Mouse (Mus musculus) urinary bladder, postnatal 10 days (tissue): Measurements from ENCODE around the gene Cfap61.
A peak's percentile ranks its signal among the peaks of the same experiment; 100 is the strongest.
"Not testable (repeated sequence)": the region's sequence is repeated elsewhere in the genome, so short reads cannot be mapped to it uniquely, and the experiment has no call there.

Source experiments
- DNase-seq: peaks from one replicate; pipeline ENCODE4 v3.0.0; 2022; ENCODE audit warnings: low spot score

Gene Cfap61

DNA sequence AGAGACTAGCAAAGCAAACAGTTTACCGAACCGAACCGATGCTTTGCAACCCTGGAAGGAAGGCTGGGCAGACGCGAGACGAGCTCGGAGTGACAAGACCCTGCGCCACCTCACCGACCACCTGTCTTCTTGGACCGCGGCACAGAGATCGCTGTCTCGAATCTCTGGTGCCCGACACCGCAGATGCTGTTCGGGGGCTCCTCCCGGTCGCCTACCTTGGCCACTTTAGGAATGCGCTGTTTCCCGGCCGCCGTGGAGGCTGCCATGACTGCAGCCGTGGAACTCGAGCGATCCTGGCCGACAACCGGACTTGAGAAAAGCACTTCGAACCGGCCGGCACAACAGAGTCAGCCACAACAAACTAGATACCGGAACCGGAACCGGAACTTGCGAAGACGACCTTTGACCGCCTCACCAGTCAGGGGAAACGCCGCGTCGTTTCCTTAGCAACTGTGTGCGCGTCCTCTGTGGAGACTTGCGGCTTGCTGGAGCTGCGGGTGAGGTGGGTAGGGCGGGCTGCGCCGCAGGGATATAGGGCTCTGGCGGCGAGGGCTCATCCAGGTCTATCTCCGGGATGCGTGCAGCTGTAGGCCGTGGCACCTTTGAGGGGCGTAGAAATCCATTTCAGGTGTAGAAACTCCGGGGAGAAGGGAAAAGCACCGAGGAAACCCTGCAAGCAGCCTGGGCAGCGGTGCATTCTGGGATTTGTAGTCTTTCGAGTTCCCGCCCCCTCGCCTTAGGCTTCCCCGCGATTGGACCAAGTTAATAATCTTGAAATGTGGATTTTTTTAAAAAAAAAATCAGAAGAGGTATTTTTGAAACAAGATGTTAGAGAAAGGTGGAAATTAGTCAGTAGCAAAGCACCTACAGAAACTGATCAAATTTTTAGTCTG lies at the start of gene Cfap61, which contains the start of gene Crnkl1:
Cfap61 (plus strand) TSS at position 446 of the 893 bp plus-strand sequence.
Crnkl1 (minus strand) TSS at position 676 of the 893 bp plus-strand sequence.
- DNase-seq: peak; percentile 58

DNA sequence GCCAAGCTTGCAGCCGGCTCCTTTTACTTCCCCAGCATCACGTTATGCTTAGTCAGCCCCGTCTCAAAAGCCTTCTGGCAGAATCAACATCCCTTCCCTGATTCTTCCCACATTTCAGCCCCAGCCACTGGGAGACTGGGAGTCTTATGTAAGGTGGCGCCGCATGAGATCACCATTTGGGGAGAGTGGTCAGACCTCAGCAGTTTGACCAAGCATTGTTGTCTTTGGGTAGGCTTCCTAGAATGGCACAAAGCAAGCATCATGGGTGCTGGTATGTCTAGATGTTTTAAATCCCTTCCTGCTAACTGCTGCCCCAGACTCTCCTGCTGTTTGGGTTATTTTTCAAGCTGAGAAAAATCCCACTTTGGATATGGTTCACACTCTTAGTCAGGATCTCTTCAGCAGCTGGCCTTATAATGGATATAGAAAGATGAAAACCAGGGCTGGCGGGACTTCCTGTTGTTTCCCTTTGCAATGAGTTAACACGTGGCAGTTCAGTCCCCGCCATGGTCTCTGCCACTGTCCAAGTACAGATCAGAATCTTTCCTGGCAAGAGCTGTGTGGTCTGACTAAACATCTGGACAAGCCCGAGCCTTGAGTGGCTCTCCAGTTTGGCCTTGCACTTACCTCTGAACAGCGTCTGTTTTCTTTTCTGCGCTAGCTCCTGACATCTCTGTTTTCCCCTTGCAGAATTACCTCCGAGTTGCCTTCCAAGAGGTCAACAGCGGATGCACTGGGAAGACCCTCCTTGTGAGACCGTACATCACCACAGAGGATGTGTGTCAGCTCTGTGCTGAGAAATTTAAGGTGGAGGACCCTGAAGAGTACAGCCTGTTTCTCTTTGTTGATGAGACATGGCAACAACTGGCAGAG lies 49.4 kb upstream of the Cfap61 start:
- DNase-seq: no peak

DNA sequence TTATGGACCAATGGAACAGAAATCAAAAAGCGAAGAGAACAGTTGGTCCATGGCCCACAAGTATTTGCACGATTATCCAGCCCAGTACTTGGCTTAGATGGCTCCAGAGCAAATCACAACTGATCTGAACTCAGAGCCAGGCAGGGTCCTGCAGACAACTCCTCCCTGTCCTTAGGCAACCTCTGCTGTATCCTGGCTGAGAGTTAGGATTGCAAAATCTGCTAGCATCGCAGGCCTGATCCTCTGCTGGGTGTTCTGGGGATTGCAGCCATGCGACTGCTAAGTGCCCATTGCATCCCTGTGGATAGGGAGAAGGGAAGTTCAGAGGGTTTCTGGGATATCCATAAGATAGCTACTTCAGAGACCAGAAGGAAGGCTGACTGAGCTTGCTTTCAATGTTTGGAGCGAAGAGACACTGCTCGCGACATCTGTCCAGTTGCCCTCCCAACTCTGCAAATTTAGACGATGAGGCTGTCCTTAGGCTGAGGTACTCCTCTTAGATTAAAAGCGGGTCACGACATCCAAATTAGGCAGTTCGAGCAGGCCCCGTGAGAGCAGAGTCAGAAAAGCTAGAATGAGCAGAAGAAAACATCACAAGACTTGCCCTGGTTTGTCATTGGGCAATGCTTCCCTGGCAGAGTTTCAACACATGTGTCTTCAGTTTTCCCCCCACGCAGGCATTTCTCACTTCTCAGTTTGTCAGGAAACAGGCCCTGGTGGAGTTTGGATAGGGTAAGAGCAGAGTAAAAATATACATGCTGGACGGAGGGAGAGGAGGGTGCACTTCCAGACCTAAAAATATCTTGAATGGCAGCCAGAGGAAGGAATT lies 46.4 kb upstream of the Cfap61 start:
- no peak for DNase-seq

DNA sequence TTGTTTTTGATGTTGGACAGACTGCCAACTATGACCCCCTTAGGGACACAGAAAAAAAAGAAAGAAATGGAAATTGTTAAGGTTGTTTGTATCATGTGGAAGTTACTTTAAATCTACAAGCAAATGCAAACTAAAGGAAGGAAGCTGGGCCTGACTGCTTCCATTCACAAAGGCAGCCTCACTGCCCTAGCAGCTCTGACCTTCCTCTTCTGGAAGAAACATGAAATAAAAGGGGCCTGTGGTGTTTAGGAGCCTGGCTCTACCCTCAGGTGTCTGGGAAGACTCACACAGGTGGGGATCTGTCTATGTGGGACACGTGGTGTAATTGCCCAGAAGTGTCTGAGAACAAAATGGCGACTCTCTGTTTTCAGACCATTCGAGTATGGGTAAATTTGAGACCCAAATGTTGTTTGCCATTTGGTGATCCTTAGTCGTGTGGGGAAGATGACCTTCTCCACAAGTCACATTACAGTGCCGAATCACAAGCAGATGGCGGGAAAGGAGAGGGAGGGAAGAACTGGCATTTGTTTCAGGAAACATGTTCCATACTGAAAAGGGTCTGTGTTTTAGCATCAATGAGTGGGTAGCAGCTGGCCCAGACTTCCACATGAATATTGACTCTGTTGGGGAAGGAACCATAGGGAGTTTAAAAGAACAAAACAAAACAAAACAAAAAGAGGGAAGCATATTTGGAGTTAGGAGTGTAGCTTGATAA lies 45.7 kb upstream of the Cfap61 start:
- no peak for DNase-seq

DNA sequence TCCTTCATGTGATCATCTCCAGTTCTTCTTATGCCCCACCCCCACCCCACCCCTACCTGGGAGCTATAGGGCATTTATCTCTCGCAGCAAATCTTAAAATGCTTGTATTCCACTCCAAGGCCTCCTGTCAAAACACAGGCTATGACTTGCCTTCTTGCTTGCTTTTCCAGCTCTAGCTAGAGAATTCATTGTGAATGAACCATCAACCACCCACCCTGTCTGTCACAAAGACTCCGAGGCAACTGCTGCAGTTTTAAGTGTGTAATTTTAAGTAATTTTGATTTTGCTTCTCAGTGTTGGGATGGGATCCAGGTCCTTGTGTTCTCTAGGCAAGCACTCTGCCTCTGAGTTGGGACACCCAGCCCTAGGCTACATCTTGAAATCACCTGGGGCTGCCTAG lies 44.0 kb upstream of the Cfap61 start:
- no peak for DNase-seq

DNA sequence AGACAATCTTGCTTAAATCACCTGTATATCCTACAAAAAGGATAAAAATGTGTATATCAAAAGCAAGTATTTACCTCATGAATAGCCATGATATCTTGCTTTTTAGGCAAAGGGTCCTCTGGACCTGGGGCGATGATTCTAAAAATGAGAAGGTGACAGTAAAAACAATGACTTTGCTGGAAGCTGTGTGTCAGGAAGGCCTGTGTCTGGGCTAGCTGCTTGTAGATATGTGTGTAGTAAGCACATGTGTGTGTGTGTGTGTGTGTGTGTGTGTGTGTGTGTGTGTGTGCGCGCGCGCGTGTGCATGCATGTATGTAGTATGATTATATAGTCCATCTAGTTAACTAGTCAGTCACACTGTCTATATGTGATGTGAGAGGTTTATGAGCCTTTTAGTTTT lies 40.8 kb upstream of the Cfap61 start:
- DNase-seq: no peak

DNA sequence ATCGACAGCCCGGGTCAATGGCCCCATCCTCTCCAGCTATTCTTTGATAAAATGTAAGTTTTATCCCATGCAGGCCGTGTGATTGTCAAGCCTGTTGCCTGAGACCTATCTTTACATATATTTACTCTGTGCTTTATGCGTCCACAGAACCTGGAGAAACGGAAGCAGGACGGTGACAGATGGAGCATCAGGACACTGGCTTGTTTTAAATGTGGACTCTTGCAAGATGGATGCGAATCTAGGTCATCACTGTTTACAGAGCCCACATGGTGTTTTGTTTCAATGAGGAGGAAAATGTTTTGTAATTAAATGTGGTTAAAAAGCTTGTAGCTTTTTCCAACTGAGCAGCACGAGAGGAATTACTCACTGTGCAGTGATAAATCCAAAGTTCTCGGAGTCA lies 36.5 kb upstream of the Cfap61 start:
- no peak for DNase-seq

DNA sequence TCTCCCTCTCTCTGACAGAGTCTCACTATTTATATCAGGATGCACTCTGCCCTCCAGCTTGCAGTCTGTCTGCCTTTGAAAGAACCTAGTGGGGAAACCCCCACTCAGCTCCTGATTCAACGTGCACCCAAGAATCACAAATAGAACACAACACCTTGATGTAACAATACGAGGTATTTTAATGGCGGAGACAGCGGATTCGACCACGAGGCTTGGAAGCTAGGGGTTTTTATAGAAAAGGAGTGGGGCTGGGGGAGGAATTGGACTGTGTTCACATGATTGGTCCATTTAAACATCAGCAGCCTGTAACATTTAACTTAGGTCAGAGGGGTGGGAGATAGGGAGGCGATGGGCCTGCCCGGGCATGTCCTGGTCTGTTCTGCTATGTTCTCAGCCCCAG lies 34.3 kb upstream of the Cfap61 start:
- DNase-seq: not testable (repeated sequence)

DNA sequence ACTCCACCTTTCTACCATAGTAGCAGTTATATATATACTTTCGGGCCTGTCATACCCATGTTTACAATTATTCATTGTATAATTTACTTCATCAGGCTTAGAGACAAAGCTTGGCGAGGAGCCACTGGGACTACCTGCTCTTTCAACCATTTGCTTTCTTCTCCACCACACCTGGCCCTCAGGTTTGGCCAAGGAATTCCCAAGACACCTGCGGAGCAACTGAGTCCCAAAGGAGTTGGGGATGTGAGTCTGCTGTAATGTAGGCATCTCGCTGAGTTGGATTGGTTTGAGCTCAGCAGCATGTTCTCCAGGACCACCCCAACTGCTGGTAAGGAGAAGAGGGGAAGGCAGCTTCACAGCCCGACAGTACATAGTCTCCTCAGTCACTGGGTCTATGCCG lies 32.7 kb upstream of the Cfap61 start, which contains the start of gene Naa20:
Naa20 (plus strand) TSS at position 239 of the 400 bp plus-strand sequence.
- no peak for DNase-seq

DNA sequence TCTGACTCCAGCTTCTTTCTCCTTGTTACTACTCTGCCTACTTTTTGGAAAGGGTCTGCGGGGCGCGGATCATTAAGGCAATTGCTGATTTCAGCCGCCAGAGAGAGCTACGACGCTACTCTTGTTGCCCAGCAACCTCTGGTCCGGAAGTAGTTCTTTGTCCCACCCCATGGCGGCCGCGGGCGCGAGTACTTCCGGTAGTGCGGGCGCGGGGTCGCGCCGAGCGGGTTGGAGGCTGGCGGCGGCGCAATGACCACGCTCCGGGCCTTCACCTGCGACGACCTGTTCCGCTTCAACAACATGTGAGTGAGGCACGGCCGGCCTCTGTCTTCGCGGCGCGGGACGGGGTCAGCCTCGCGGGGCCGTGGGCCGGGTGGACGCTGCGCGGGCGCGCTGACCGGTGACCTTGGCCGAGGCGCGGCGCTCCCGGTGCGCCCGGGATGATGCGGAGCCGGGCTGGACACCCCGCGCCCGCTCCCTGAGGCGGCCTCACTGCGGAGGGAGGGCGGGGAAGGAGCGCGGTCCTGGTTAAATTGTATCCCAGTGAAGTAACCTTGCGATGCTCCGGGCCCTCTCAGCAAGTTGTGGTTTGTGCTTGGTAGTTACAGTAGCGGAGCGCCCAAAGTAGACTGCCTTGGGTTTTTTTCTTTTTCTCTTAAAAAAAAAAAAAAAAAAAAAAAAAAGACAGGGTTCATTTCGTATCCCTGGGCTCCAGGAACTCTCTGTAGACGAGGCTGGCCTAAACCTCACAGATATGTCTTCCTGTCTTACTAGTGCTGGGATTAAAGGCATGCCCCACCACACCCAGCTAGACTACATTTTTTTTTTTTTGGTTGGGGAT lies 31.3 kb upstream of the Cfap61 start:
- DNase-seq: peak; percentile 57

DNA sequence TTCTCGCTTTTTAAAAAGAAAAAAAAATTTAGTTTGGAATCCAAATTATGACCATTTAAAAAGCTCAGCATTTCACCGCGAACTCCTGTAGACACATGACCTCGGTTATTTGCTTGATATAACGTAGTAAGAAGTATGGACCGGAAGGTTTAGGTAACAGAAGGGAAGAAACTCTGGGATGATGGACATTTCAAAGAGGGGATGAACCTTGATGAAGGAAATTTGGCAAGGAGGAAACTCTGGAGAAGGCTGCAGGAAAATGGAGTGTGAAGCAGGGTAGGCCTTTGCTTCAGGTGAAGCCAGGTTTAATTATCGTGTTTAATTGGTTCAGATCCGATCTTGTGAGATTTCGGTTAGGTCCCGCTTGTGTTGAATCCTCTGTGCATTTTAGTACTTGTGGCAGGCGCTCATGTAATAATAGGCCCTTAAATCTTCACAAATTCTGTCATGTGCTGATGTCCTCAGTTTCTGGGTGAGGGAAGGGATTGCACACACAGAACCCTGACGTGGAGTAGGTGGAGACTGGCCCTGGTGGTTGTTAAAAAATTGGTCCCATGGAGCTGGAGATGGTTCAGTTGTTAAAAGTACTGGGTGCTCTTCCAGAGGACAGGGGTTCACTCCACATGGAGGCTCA lies 30.5 kb upstream of the Cfap61 start:
- no peak for DNase-seq

DNA sequence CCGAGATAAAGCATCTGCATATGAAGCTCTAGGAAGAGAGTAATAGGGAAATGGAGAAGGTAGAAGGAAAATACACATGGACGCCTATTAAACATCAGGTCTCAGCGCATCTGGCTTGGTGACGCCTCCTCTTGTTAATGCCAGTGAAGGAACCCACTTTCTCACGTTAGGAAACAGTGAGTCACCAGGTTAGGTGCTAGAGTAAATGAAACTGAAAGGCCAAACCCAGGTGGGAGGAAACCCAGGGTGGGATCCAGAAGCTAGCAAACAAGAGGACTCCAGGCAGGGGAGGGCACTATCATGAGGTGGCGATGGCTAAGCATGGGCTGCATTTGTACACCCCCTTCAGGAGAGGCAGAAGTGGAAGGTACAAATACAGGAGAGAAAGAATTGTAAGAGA lies 29.4 kb upstream of the Cfap61 start:
- no peak for DNase-seq

DNA sequence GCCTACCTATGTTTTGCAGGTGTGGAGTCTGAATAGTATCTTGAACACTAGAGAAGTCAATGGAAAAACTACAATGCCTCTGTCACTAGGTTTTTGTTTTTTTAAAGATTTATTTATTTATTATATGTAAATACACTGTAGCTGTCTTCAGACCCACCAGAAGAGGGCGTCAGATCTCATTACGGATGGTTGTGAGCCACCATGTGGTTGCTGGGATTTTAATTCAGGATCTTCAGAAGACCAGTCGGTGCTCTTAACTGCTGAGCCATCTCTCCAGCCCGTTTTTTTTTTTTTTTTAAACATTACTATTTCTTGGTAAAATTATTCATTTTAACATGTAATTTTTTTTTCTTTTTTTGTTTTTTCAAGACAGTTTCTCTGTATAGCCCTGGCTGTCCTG lies 28.7 kb upstream of the Cfap61 start:
- DNase-seq: not testable (repeated sequence)

DNA sequence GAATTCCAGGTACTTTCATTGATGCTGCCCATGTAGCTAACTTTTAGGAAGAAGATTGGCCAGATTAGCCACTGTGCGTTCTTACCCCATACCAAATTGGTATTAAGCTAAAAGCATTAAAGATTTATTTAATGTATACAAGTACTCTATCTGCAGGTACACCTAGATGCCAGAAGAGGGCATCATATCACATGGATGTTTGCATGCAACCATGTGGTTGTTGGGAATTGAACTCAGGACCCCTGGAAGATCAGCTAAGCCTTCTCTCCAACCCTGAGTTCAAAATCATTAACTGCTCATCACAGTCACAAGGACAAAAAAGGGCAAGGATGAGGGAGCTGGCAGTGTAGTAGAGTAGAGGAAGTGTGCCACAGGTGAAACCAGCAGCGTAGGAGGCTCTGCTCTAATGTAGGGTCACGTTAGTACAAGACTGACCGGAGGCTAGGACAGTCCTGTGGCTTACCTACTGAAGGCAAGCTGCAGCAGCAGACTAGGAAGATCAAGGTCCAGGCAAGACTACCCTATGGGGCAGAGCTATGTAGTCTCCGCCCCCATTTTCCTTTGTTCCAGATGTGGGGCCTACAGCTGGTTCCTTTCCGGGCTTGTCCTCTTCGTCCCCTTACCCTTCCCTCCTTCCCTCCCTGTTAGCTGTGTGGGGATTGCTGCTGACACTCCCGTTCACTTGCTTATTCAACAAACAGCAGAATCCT lies 13.5 kb upstream of the Cfap61 start:
- no peak for DNase-seq

DNA sequence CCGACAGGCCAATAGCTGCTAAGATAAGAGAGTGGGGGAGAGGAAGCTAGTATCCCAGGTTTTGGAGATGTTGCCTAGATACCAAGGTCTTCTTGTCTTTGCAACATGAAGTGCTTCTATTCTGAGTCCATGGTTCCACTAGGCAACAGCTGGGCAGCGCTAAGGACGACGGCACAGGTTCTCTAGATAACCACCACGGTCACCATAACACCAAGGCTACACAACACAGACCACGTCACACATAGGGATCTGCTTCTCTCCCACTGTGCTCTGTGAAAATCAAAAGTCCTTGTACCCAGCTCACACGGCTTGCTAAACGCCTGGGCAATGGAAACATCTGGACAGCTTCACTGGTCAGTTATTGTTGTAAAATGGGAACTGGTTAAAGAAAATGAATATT lies 2.4 kb downstream of the Cfap61 start:
- no peak for DNase-seq

DNA sequence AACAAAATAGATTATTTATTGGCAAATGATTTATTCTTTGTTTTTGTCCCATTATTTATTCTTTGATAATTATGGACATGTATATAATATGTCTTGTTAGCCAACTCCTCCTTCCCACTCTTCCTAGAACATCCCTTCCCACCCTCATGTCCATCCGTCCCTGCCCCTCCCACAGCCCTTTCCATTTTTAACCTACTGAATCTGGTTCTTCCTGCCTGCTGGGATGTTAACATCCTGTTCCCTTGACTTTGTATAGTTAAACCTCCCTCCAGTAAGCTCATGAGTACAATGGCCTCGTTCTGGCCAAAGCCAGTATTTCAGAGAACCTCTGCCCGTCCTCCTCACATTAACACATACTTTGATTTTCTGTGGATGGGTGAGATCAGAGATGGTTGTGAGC lies 6.8 kb downstream of the Cfap61 start:
- DNase-seq: no peak

DNA sequence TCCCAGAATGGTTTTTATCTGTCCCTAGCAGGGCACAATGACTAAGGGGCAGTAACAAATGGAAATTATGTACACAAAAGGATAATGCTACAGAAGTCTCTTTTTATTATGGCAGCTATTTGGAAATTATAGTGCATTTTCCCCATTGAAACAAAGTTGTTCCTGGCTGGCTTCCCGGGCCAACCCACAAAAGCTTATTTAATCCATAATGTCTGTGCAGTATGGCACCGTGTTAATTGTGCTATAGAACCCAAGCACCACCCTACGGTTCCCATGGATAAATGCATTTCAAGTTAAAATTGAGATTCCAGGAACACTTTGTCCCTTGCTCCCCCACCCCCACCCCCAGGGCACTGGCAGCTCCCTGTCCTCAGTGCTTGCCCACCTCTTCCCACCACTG lies 9.7 kb downstream of the Cfap61 start:
- DNase-seq: no peak

DNA sequence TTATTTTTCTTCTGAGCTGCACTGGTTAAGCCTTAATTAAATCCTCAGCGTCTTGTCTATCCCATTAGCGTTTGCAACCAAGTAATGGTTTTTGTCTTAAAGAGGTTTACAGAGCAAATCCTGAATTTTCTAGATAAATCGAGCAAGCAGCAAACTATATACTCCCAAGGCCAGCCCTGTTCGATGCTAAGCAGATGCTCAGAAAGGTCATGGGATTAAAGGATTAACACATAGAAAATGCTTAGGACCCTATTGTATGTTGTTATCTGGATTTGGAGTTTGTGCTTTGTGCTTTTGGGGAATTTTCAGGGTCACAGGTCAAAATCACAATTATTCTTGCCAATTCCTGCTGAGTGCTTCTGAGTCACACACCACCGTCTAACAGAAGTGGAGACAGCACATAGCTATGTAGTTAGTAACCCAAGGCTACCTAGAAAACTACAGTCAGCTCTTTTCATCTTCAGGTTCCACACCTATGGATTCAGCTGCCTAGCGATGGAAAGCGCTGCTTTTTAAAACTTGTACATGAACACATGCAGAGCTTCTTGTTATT lies 13.9 kb downstream of the Cfap61 start:
- no peak for DNase-seq
